Mouse (Mus musculus): ENCODE measurements around the gene Hoxb2. TPM values are rescaled to one million over a fixed set of nuclear protein-coding genes. Genes with fewer than 3 reads are reported as not detected.

The Hoxb2 gene
- not detected for total RNA-seq (2023)

DNA sequence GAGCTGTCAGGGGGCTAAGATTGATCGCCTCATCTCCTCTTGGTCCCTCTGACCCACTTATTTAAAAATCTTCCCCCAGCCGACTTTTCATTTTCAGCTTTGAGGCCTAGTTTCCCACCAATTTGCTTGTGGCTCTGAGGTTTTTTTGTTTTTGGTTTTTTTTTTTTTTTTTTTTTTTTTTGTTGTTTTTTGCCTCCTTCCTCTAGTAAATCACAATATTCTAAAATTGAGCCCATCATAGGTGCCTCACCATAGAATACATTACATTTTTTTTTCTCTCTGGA is at the start of gene Hoxb2:
Gene Hoxb2 (plus strand): TSS at position 185 of the 284 bp plus-strand sequence.

DNA sequence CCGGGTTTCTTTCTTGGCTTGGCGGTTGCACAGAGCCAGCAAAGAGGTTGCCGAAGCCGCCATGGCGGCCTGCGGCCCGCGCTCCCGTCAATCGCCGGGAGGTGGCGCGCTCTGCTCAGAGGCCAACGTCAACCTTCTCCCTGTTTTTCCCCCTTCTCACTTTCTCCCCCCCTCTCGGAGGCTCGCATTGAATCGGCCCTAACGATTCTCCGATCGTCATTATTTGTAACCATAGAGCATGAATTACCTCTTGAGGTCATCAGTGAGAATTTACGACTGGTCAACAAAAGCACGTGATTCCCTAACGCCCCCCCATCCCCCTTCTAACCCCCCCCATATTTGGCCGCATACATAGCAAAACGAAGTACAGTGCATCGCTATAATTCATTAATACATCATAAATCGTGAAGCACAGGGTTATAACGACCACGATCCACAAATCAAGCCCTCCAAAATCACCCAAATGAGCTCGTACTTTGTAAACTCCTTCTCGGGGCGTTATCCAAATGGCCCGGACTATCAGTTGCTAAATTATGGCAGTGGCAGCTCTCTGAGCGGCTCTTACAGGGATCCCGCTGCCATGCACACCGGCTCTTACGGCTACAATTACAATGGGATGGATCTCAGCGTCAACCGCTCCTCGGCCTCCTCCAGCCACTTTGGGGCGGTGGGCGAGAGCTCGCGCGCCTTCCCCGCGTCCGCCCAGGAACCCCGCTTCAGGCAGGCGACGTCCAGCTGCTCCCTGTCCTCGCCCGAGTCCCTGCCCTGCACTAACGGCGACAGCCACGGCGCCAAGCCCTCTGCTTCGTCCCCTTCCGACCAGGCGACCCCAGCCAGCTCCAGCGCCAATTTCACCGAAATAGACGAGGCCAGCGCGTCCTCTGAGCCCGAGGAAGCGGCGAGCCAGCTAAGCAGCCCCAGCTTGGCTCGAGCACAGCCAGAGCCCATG is 46.9 kb upstream of the Hoxb2 start, which contains the start of gene Hoxb5:
Gene Hoxb5 (plus strand): TSS at position 186 of the 949 bp plus-strand sequence.

GRCm38 (mm10) chr11:96317608-96318367 is 32.5 kb upstream of the Hoxb2 start, which contains the start of gene Hoxb4:
TSS of gene Hoxb4 (plus strand) at chr11:96318267.

GRCm38 (mm10) chr11:96323154-96323553 is 27.2 kb upstream of the Hoxb2 start, which contains the start of gene Hoxb3:
TSS of gene Hoxb3 (plus strand) at chr11:96323326.

DNA sequence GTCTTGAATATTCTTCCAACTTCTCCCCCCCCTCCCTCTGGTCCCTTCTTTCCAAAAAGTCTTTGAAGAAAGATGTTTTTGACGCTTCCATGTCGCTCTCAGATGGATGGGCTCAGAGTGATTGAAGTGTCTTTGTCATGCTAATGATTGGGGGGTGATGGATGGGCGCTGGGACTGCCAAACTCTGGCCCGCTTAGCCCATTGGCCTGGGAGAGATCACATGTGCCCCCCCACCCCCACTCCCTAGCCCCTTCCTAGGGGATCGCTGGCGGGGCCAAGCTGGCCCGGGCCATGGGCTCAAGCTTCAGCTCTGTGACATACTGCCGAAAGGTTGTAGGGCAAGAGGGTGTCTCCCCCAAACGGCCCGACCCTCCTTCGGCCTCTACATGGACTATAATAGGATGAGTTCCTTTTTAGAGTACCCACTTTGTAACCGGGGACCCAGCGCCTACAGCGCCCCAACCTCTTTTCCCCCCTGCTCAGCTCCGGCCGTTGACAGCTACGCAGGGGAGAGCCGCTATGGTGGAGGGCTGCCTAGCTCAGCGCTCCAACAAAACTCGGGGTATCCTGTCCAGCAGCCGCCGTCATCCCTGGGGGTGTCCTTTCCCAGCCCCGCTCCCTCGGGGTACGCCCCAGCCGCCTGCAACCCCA is 15.2 kb downstream of the Hoxb2 start, which contains the start of gene Hoxb1:
Gene Hoxb1 (plus strand): TSS at position 312 of the 651 bp plus-strand sequence.

Other genes starting within 250 kb of the Hoxb2 start
- gene Calcoco2, start 238.6 kb upstream of the Hoxb2 start, total RNA-seq (2023): not detected
- not detected for gene Ttll6, start 216.7 kb upstream of the Hoxb2 start, total RNA-seq (2023)
- not detected for gene Hoxb13, start 156.2 kb upstream of the Hoxb2 start, total RNA-seq (2023)
- gene Hoxb9, start 79.1 kb upstream of the Hoxb2 start, total RNA-seq (2023): not detected
- not detected for gene Hoxb8, start 68.6 kb upstream of the Hoxb2 start, total RNA-seq (2023)
- gene Hoxb7, start 63.9 kb upstream of the Hoxb2 start, total RNA-seq (2023): not detected
- not detected for gene Hoxb6, start 58.0 kb upstream of the Hoxb2 start, total RNA-seq (2023)
- gene Hoxb5, start 47.2 kb upstream of the Hoxb2 start, total RNA-seq (2023): not detected
- gene Hoxb4, start 32.3 kb upstream of the Hoxb2 start, total RNA-seq (2023): 1 to 10 TPM; 3.4 to 5.5 TPM
- gene Hoxb3, start 27.2 kb upstream of the Hoxb2 start, total RNA-seq (2023): under 1 TPM; 0.21 to 0.50 TPM
- not detected for gene Hoxb1, start 15.2 kb downstream of the Hoxb2 start, total RNA-seq (2023)
- under 1 TPM; 0.94 TPM for gene Skap1, start 114.1 kb downstream of the Hoxb2 start, total RNA-seq (2023)

Measured in monocyte, adult 59 days (primary cell).